Mouse (Mus musculus) neural tube, embryonic 15.5 days (tissue): ENCODE measurements at regions not wholly inside any gene's neighbourhood (a gene's known extent, or its start where the extent isn't known, plus 50 kb on each side); places are given as distances from the start of the nearest gene placed in this dataset.

Experiments
- ATAC-seq: fragments of 200-750 bp; cut with Nextera tagmentation; 2 replicates; pipeline ENCODE4 v1.8.0; 2017; ENCODE audit warnings: mild to moderate bottlenecking, moderate TSS enrichment, moderate library complexity; ENCODE audit not compliant: low FRiP score
- H3K27ac ChIP-seq: fragments of 300-500 bp; sonication (generic); replicated peaks from 2 replicates; pipeline ENCODE4 v1.5.1; 2015; ENCODE audit warnings: mild to moderate bottlenecking, inconsistent platforms
- H3K27me3 ChIP-seq: fragments of 300-500 bp; sonication (generic); replicated peaks from 2 replicates; pipeline ENCODE4 v1.6.1; 2015; ENCODE audit warnings: inconsistent platforms
- H3K36me3 ChIP-seq: fragments of 300-500 bp; sonication (generic); 2 replicates; pipeline ENCODE4 v1.6.1; 2015; ENCODE audit warnings: inconsistent platforms
- H3K4me1 ChIP-seq: fragments of 300-500 bp; sonication (generic); 2 replicates; pipeline ENCODE4 v1.6.1; 2015; ENCODE audit warnings: inconsistent platforms
- H3K4me2 ChIP-seq: fragments of 300-500 bp; sonication (generic); 2 replicates; pipeline ENCODE4 v1.6.1; 2015; ENCODE audit warnings: inconsistent platforms, mild to moderate bottlenecking, moderate library complexity
- H3K4me3 ChIP-seq: fragments of 300-500 bp; sonication (generic); replicated peaks from 2 replicates; pipeline ENCODE4 v1.5.1; 2015; ENCODE audit warnings: mild to moderate bottlenecking, inconsistent platforms
- H3K9ac ChIP-seq: fragments of 300-500 bp; sonication (generic); replicated peaks from 2 replicates; pipeline ENCODE4 v1.6.1; 2015; ENCODE audit warnings: mild to moderate bottlenecking, inconsistent platforms
- H3K9me3 ChIP-seq: fragments of 300-500 bp; sonication (generic); replicated peaks from 2 replicates; pipeline ENCODE4 v1.6.1; 2016; ENCODE audit warnings: inconsistent platforms
- WGBS: fragments of 180-500 bp; shearing (Covaris S2); methylation state at CpG from one replicate; pipeline ENCODE4 v1.1.7; 2015; ENCODE audit warnings: mixed read lengths; 5-methylcytosine and 5-hydroxymethylcytosine counted together

GRCm38 (mm10) chr13:116110578-116110977 is 198.9 kb downstream of the Isl1 start:
- no peaks in the 10 kb centered on the region for H3K27me3 ChIP-seq
- WGBS, result 97% methylated on average over 2 of the region's 2 CpGs
- H3K27ac ChIP-seq, result no peak overlapping the region
- no peak overlapping the region for H3K4me2 ChIP-seq
- H3K4me1 ChIP-seq, result no peaks in the 10 kb centered on the region
- no peak for ATAC-seq
- no peaks in the 10 kb centered on the region for H3K36me3 ChIP-seq
- no peak overlapping the region for H3K9ac ChIP-seq
- H3K9me3 ChIP-seq, result no peaks in the 10 kb centered on the region
- H3K4me3 ChIP-seq, result no peak overlapping the region

- Histone ChIP-seq H3K27ac (no peak overlapping the region), H3K36me3 (no peaks in the 10 kb centered on the region), H3K4me2 (no peak overlapping the region), H3K9ac (no peak overlapping the region), H3K27me3 (no peaks in the 10 kb centered on the region), H3K4me3 (no peak overlapping the region), H3K9me3 (no peaks in the 10 kb centered on the region), H3K4me1 (no peaks in the 10 kb centered on the region)
- WGBS, result 37% methylated on average over 4 of the region's 4 CpGs
- ATAC-seq, result peak; percentile 57
Measured at GRCm38 (mm10) chr13:116087541-116088308, 221.8 kb downstream of the Isl1 start.

- ATAC-seq, result no peak
- H3K4me2 ChIP-seq, result no peak overlapping the region
Measured at GRCm38 (mm10) chr13:116087140-116087539, 222.3 kb downstream of the Isl1 start.

GRCm38 (mm10) chr13:116056976-116057647 is 252.4 kb downstream of the Isl1 start:
- ATAC-seq, result no peak
- Histone ChIP-seq H3K9me3 (no peaks in the 10 kb centered on the region), H3K9ac (no peak overlapping the region), H3K4me3 (no peak overlapping the region), H3K27me3 (no peaks in the 10 kb centered on the region), H3K4me2 (no peak overlapping the region), H3K27ac (no peak overlapping the region), H3K4me1 (no peaks in the 10 kb centered on the region), H3K36me3 (no peaks in the 10 kb centered on the region)
- WGBS, result 67% methylated on average over 5 of the region's 5 CpGs

More at GRCm38 (mm10) chr13:116087140-116087539, 222.3 kb downstream of the Isl1 start:
- Histone ChIP-seq H3K27me3 (no peaks in the 10 kb centered on the region), H3K36me3 (no peaks in the 10 kb centered on the region), H3K9ac (no peak overlapping the region), H3K9me3 (no peaks in the 10 kb centered on the region), H3K27ac (no peak overlapping the region), H3K4me3 (no peak overlapping the region), H3K4me1 (no peaks in the 10 kb centered on the region)
- WGBS, result 28% methylated on average over 1 of the region's 1 CpGs

- Histone ChIP-seq H3K27me3 (no peaks in the 10 kb centered on the region), H3K36me3 (no peaks in the 10 kb centered on the region), H3K4me2 (no peak overlapping the region), H3K27ac (no peak overlapping the region), H3K4me3 (no peak overlapping the region), H3K4me1 (no peaks in the 10 kb centered on the region), H3K9ac (no peak overlapping the region), H3K9me3 (no peaks in the 10 kb centered on the region)
- WGBS, result 39% methylated on average over 3 of the region's 3 CpGs
- ATAC-seq, result no peak
Measured at GRCm38 (mm10) chr13:116056112-116056652, 253.3 kb downstream of the Isl1 start.

- 67% methylated on average over 4 of the region's 4 CpGs for WGBS
- no peak for ATAC-seq
- H3K4me1 ChIP-seq, result no peaks in the 10 kb centered on the region
- no peak overlapping the region for H3K4me2 ChIP-seq
- no peaks in the 10 kb centered on the region for H3K36me3 ChIP-seq
- no peaks in the 10 kb centered on the region for H3K9me3 ChIP-seq
- no peak overlapping the region for H3K9ac ChIP-seq
- H3K27ac ChIP-seq, result no peak overlapping the region
- H3K4me3 ChIP-seq, result no peak overlapping the region
- H3K27me3 ChIP-seq, result no peaks in the 10 kb centered on the region
Measured at GRCm38 (mm10) chr13:116036166-116036565, 273.3 kb downstream of the Isl1 start.

- 80% methylated on average over 2 of the region's 2 CpGs for WGBS
- Histone ChIP-seq H3K9ac (no peak overlapping the region), H3K27ac (no peak overlapping the region), H3K4me3 (no peak overlapping the region), H3K4me2 (no peak overlapping the region), H3K9me3 (no peaks in the 10 kb centered on the region), H3K36me3 (no peaks in the 10 kb centered on the region), H3K4me1 (no peaks in the 10 kb centered on the region), H3K27me3 (no peaks in the 10 kb centered on the region)
- no peak for ATAC-seq
Measured at GRCm38 (mm10) chr13:116030152-116030720, 279.3 kb downstream of the Isl1 start.

GRCm38 (mm10) chr13:116028583-116028982 is 280.9 kb downstream of the Isl1 start:
- no peak overlapping the region for H3K4me3 ChIP-seq
- no peak overlapping the region for H3K4me2 ChIP-seq
- WGBS, result 90% methylated on average over 2 of the region's 2 CpGs
- no peaks in the 10 kb centered on the region for H3K9me3 ChIP-seq
- no peaks in the 10 kb centered on the region for H3K36me3 ChIP-seq
- H3K27ac ChIP-seq, result no peak overlapping the region
- ATAC-seq, result no peak
- no peak overlapping the region for H3K9ac ChIP-seq
- no peaks in the 10 kb centered on the region for H3K27me3 ChIP-seq
- no peaks in the 10 kb centered on the region for H3K4me1 ChIP-seq

GRCm38 (mm10) chr13:116027147-116027546 is 282.3 kb downstream of the Isl1 start:
- no peak overlapping the region for H3K4me2 ChIP-seq
- no peaks in the 10 kb centered on the region for H3K36me3 ChIP-seq
- H3K27me3 ChIP-seq, result no peaks in the 10 kb centered on the region
- H3K9ac ChIP-seq, result no peak overlapping the region
- no peaks in the 10 kb centered on the region for H3K4me1 ChIP-seq
- 92% methylated on average over 2 of the region's 2 CpGs for WGBS
- no peak for ATAC-seq
- H3K4me3 ChIP-seq, result no peak overlapping the region
- no peak overlapping the region for H3K27ac ChIP-seq
- H3K9me3 ChIP-seq, result no peaks in the 10 kb centered on the region

GRCm38 (mm10) chr13:116017886-116018285 is 291.6 kb downstream of the Isl1 start:
- Histone ChIP-seq H3K4me1 (no peaks in the 10 kb centered on the region), H3K4me2 (no peak overlapping the region), H3K36me3 (no peaks in the 10 kb centered on the region), H3K4me3 (no peak overlapping the region), H3K9me3 (no peaks in the 10 kb centered on the region), H3K27me3 (no peaks in the 10 kb centered on the region), H3K9ac (no peak overlapping the region), H3K27ac (no peak overlapping the region)
- 65% methylated on average over 5 of the region's 5 CpGs for WGBS
- ATAC-seq, result no peak

- H3K9ac ChIP-seq, result no peak overlapping the region
- no peak overlapping the region for H3K27ac ChIP-seq
- ATAC-seq, result no peak
- no peaks in the 10 kb centered on the region for H3K4me1 ChIP-seq
- no peak overlapping the region for H3K4me3 ChIP-seq
- WGBS, result 70% methylated on average over 1 of the region's 1 CpGs
- H3K4me2 ChIP-seq, result no peak overlapping the region
- H3K36me3 ChIP-seq, result no peaks in the 10 kb centered on the region
- no peaks in the 10 kb centered on the region for H3K9me3 ChIP-seq
- H3K27me3 ChIP-seq, result no peaks in the 10 kb centered on the region
Measured at GRCm38 (mm10) chr13:116003733-116004132, 305.8 kb downstream of the Isl1 start.
